Mouse (Mus musculus) adrenal gland, postnatal 4 days (tissue): ENCODE data around the gene Rangrf. TPM values are rescaled to one million over a fixed set of nuclear protein-coding genes. Genes with fewer than 3 reads are reported as not detected.
A peak's percentile ranks its signal among the peaks of the same experiment; 100 is the strongest.
"Not testable (repeated sequence)": the region's sequence is repeated elsewhere in the genome, so short reads cannot be mapped to it uniquely, and the experiment has no call there.

Experiments used
- DNase-seq, 2 experiments: peaks; one replicate each; pipeline ENCODE4 v3.0.0; 2021 to 2022; ENCODE audit warnings: low spot score in 2 of 2, mixed read lengths in 2 of 2
- microRNA-seq: library from miRNA; unstranded; fragments of <30 nt; microRNA quantifications from one replicate; pipeline ENCODE4 v1.2.0, GENCODE M21; 2021
- total RNA-seq, 2 experiments: library from RNA; stranded (reverse); gene quantifications; 2 replicates each; pipeline ENCODE4 v1.2.3; 2021

Rangrf gene
- total RNA-seq, 2 experiments from 2014 or later = 19.4 to 20.1 TPM

DNA sequence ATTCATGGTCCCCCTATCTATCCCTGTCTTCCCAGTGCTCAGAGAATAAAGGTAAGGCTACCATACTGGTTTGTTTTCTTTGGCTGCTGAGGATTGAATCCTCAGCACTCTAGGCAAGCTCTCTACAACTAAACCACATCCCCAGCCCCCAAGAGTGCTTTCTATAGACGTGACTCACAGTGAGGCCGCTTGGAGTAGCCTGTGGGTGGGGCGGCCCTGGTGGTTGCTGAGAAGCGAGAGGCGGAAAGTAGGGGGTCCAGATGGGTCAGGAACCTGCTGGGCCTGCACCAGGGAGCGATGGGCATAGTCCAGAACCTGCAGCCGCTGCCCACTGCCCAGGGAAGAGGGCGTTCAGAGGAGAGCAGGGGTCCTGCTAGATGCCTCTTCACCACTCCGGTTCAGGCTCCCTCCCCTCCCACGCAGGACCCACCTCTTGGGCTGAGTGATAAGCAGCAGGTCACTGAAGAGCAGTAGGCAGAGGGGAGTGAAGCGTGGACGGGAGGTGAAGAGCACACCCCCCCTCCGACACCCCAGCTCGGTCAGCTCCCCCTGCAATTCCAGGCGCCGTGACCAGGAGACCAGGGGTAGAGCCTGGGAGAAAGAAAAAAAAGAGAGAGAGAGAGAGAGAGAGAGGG is 28.1 kb downstream of the Rangrf start:
- DNase-seq = no peak

DNA sequence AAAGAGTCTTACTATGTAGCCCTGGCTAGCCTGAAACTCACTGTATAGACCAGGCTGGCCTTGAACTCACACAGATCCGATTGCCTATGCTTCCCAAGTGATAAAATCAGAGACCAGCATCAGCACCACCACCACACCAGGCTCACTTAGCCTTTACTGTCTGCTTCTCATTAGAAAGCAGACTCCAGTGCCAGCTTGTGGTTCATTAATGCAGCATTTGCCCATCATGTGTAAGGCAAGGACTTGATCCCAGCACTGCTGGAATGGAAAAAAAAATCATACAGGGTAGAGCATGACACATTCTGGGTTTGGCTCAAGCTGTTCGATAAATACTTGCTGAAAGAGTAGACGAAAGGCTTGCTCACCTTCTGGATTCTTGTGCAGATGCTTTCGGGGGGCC is 29.0 kb downstream of the Rangrf start:
- DNase-seq = no peak

DNA sequence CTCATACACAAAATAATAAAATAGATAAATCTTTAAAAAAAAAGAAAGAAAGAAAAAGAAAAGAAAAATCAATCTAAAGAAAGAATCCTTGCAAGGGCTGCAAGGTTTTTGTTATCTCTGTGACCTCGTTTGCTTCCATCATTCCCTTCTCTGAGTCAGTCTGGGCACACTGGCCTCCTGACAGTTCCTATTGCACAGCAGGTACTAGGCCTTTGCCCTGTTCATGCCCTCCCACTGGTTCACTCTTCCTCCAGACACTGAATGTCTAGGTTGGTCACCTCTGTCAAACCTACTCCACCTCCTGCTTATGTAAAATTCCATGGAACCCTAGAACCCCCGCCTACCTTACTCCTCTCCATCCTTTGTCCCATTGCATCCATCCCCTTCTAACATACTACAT is 29.7 kb downstream of the Rangrf start:
- DNase-seq = no peak

DNA sequence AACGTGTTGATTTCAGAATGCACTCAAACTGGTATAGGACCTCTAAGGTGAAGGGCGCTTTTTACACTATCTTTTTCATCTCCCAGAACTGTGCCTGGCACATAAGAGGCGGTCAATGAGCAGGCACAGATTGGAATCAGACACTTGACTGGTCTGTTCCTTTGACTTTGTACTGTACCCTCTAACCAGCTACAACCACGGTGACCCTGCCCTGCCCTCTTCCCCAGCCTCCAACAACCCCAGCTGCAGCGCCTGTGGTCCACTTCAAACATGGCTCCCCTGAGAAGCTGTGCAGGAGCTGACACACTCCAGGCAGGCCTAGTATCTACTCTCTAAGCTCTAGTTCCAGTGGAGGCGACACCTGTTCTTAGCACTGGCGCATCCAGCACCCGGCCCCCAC is 32.3 kb downstream of the Rangrf start:
- no peak for DNase-seq

DNA sequence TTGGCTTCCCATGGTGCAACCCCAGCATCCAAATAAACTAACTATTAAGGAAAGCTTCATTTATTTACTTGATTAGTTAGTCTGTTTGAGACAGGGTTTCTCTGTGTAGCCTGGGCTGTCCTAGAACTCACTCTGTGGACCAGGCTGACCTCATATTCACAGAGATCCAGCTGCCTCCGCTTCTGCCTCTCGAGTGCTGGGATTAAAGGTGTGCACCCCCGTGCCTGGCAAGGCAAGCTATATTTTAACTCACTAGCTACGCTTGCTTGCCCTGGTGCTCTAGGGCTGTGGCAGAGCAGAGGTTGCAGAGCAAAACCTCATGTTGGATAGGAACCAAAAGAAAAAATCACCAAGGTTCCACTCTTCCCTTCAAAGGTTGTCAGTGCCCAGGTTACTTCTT is 34.5 kb downstream of the Rangrf start:
- no peak for DNase-seq

DNA sequence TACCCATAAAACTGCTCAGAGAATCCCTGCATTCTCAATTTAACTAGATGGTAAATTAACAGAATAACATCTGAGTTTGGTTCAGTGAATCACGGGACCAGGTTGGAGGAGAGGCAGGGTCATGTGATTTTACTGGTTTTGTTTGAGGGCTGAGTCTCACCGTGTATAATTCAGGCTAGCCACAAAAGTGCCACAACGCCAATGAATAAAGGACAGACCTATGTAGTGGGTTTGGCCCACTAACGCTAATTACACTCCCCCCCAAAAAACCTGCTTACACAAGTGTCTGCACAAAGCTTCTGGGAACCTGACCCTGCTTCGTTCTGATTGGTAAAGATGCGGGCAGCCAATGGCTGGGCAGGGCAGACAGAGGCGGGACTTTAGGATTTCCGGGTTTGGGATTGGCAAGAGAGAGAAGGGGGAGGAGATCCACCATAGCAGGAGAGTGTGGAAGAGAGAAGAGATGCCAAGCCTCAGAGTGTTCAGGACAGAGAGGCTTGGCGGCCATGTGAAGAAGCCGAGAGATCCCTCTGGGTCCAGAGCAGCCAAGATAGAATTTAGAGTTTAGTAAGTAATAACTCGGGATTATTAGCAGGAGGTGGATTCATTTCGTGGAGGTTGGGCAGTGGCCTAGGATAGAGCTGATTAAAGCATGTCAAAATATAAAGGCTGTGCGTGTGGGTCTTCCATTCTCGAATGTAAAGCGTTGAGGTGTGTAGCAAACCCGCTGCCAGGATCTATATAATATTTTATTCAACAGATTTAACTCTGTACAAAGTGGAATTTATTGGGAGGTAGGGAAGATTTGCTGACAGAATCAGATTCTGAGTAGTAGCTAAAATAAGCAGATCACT is 35.3 kb downstream of the Rangrf start:
- peak; percentile 43 to 75 for DNase-seq

DNA sequence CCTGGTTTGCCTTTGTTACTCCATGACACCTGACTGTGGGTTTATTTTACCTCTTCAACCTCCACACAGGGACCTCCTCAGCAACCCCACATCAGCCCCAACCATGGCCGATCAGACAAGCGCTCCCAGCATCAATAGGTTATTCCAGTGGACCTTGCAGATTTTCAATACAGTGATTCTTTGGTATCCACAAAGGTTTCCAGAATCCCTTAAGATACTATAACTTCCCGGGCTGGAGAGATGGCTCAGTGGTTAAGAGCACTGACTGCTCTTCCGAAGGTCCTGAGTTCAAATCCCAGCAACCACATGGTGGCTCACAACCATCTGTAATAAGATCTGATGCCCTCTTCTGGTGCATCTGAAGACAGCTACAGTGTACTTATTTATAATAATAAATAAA is 38.0 kb downstream of the Rangrf start:
- DNase-seq = not testable (repeated sequence)

DNA sequence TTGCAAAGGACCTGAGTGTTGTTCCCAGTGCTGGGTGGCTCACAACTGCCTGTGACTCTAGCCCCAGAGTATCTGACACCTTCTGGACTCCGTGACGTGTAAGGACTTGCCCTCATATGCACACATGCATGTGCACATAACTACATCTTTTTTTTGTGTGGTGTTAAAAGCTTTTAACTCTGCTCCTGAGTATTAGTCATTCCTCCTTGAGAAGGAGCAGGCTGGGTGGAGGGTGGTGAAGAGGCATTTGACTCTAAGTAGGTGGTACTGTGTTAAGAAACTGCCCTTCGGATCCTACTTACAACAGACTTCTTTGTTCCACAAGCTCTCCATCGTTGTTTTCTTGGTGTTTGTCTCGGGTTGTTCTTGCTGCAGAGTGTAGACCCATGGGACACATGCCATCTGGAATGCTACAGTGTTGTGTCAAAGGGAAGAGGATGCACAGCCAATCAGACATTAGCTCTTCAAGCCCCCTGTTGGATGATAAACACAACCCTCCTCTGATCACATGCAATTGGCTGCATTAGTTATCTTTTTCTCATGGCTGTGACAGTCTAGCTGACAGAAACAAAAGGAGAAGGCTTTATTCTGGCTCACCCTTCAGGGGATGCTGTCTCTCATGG is 41.0 kb downstream of the Rangrf start:
- no peak for DNase-seq

DNA sequence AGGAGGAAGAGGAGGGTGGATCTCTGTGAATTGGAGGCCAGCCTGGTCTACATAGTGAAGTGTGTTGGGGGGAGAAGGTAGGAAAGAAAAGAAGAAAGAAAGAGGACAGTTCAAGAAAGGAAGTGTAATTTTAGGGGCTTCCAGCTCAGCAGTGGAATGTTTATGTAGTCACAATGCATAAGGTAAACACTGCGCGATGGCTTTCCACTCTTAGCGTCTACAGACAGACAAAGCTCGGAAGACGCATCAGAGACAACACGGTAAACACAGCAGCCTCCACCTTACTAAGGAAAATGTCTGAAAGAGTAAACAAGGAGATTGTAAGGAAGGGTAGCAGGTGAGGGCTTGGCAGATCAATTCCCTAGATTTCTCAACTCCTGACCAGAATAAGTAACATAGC is 45.0 kb downstream of the Rangrf start:
- DNase-seq = no peak

DNA sequence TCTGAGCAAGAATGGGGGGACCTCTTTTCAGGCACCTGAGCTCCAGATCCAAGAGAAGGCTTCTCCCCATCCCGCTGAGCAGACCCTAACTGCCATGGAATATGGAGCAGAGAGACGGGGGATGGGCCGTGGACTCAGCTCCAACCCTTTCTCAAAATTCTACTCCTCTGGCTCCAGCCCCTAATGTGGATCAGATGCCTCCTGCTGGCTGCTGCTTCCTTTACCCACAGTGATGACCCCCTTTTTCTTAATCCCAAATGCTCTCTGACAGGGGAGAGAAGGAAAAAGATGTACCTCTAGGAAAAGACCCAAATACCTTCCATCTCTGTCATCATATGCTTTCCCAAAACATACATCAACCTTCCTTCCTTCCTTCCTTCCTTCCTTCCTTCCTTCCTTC is 48.0 kb downstream of the Rangrf start, which contains the start of gene Odf4:
Gene Odf4, minus strand, starts transcription at position 101 of the 400 bp plus-strand sequence.
- no peak for DNase-seq

DNA sequence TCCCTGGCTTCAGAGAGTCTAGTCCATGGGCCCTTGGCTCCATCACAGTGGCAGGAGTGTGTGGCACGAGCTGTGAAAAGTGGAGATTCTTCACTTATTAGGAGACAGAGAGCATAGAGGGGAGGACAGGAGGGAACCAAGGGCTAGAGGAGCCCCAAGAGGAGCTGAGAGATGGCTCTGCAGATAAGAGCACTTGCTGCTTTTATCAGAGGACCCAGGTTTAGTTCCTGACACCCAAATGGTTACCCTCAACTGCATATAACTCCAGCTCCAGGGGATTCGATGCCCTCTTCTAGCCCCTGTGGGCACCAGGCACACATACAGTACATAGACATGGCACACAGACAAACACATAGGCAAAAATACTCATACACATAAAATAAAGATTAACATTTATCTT is 50.2 kb downstream of the Rangrf start:
- no peak for DNase-seq

DNA sequence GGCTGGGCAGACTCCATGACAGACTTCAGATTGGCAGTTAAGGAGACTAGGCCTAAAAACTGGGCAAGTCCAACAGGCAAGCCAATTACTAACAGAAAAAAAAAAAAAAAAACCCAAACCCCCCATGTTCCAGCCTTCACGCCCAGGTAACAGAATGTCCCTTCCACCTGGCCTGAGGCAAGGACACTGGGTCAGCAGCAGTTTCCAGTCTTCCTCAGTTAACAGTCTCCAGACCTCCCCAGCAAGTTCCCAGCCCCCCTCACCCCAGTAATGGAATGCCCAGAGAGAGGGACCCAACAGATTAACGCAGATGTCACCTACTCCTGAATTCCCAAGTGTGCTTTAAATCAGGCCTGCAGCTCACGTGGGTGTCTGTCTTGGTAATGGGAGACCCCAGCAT is 51.8 kb downstream of the Rangrf start:
- DNase-seq = no peak

Small RNA genes within 50 kb of the gene (microRNA-seq; reads per million reads assigned to microRNA genes)
- gene Mir3062 = not detected

Other genes starting within 250 kb of the Rangrf start
- gene Ndel1, start 103.3 kb downstream of the Rangrf start, total RNA-seq = 10 to 100 TPM; 59.1 to 61.4 TPM
- gene Rnf222, start 86.6 kb downstream of the Rangrf start, total RNA-seq = under 1 TPM; 0.17 to 0.20 TPM
- 1,000 to 10,000 TPM; 1,502 to 1,552 TPM for gene Rpl26, start 73.6 kb downstream of the Rangrf start, total RNA-seq
- gene Odf4, start 48.1 kb downstream of the Rangrf start, total RNA-seq = 1 to 10 TPM; 1.5 TPM
- gene Arhgef15, start 17.7 kb downstream of the Rangrf start, total RNA-seq = 10 to 100 TPM; 28.6 to 29.5 TPM
- gene Slc25a35, start 7.1 kb downstream of the Rangrf start, total RNA-seq = 1 to 10 TPM; 5.8 to 5.9 TPM
- gene Pfas, start 33.3 kb upstream of the Rangrf start, total RNA-seq = 10 to 100 TPM; 37.5 to 42.3 TPM
- gene Ctc1, start 40.7 kb upstream of the Rangrf start, total RNA-seq = 10 to 100 TPM; 50.2 to 51.3 TPM
- 10 to 100 TPM; 41.5 to 41.7 TPM for gene Aurkb, start 70.5 kb upstream of the Rangrf start, total RNA-seq
- 10 to 100 TPM; 24.3 to 26.0 TPM for gene Borcs6, start 84.5 kb upstream of the Rangrf start, total RNA-seq
- 10 to 100 TPM; 20.6 TPM for gene Tmem107, start 95.6 kb upstream of the Rangrf start, total RNA-seq
- gene Vamp2, start 113.3 kb upstream of the Rangrf start, total RNA-seq = 100 to 1,000 TPM; 208 to 226 TPM
- gene Per1, start 120.0 kb upstream of the Rangrf start, total RNA-seq = 100 to 1,000 TPM in 1 of 2 experiments, 10 to 100 TPM in 1; 99.4 to 130 TPM
- gene Hes7, start 145.2 kb upstream of the Rangrf start, total RNA-seq = under 1 TPM; 0.51 to 0.59 TPM
- 1 to 10 TPM; 1.3 to 1.4 TPM for gene 9130213A22Rik, start 147.4 kb upstream of the Rangrf start, total RNA-seq
- under 1 TPM; 0.67 to 0.73 TPM for gene Aloxe3, start 150.7 kb upstream of the Rangrf start, total RNA-seq
- not detected for gene Alox12b, start 181.8 kb upstream of the Rangrf start, total RNA-seq
- gene Alox8, start 222.7 kb upstream of the Rangrf start, total RNA-seq = under 1 TPM in 1 of 2 experiments, not detected in 1; 0.08 TPM